Mouse (Mus musculus) heart, embryonic 16.5 days (tissue): ENCODE data around the gene Gfer. TPM values are rescaled to one million over a fixed set of nuclear protein-coding genes. Genes with fewer than 3 reads are reported as not detected.

Source experiments
- polyA plus RNA-seq: library from polyadenylated mRNA; unstranded; fragments of >200 nt; fragmentation: Nextera tagmentation; extraction: Ambion mirVana; gene quantifications from 2 replicates; pipeline ENCODE4 v1.2.1, GENCODE M21; 2015

Gene Gfer
- polyA plus RNA-seq, 1 experiment from 2014 or later, result 29.7 TPM

Other genes with a start within 250 kb of the Gfer start
- 27.7 and 28.8 TPM in 2 replicates for gene E4f1, start 225.8 kb downstream of the Gfer start, polyA plus RNA-seq
- gene Pgp, start 225.8 kb downstream of the Gfer start, polyA plus RNA-seq, result 71.1 and 76.0 TPM in 2 replicates
- gene Bricd5, start 222.3 kb downstream of the Gfer start, polyA plus RNA-seq, result 0.21 and 0.25 TPM in 2 replicates
- 18.7 and 19.5 TPM in 2 replicates for gene Mlst8, start 217.1 kb downstream of the Gfer start, polyA plus RNA-seq
- gene Caskin1, start 207.6 kb downstream of the Gfer start, polyA plus RNA-seq, result 0.24 and 0.52 TPM in 2 replicates
- 77.6 and 80.7 TPM in 2 replicates for gene Traf7, start 168.2 kb downstream of the Gfer start, polyA plus RNA-seq
- gene Rab26, start 161.9 kb downstream of the Gfer start, polyA plus RNA-seq, result 0.87 and 0.92 TPM in 2 replicates
- gene Pkd1, start 146.3 kb downstream of the Gfer start, polyA plus RNA-seq, result 17.6 and 18.4 TPM in 2 replicates
- gene Tsc2, start 63.5 kb downstream of the Gfer start, polyA plus RNA-seq, result 48.1 and 53.3 TPM in 2 replicates
- 11.2 and 12.7 TPM in 2 replicates for gene Nthl1, start 63.5 kb downstream of the Gfer start, polyA plus RNA-seq
- gene Slc9a3r2, start 45.8 kb downstream of the Gfer start, polyA plus RNA-seq, result 50.8 and 63.9 TPM in 2 replicates
- 0.62 TPM in 1 of 2 replicates, not detected in the other for gene Npw, start 37.7 kb downstream of the Gfer start, polyA plus RNA-seq
- 11.9 and 17.0 TPM in 2 replicates for gene Zfp598, start 26.5 kb downstream of the Gfer start, polyA plus RNA-seq
- 0.60 and 0.67 TPM in 2 replicates for gene Syngr3, start 6.2 kb downstream of the Gfer start, polyA plus RNA-seq
- 0.97 and 1.2 TPM in 2 replicates for gene Noxo1, start 78 bp upstream of the Gfer start, polyA plus RNA-seq
- gene Tbl3, start 11.5 kb upstream of the Gfer start, polyA plus RNA-seq, result 44.3 and 47.5 TPM in 2 replicates
- gene Rnf151, start 21.9 kb upstream of the Gfer start, polyA plus RNA-seq, result not detected in 2 replicates
- gene Rps2, start 22.0 kb upstream of the Gfer start, polyA plus RNA-seq, result 843 and 891 TPM in 2 replicates
- gene Ndufb10, start 28.3 kb upstream of the Gfer start, polyA plus RNA-seq, result 570 and 615 TPM in 2 replicates
- 1.7 and 2.4 TPM in 2 replicates for gene Rpl3l, start 31.7 kb upstream of the Gfer start, polyA plus RNA-seq
- 19.0 and 21.2 TPM in 2 replicates for gene Msrb1, start 40.5 kb upstream of the Gfer start, polyA plus RNA-seq
- 0.21 and 0.36 TPM in 2 replicates for gene Hs3st6, start 56.8 kb upstream of the Gfer start, polyA plus RNA-seq
- not detected in 2 replicates for gene Meiob, start 108.1 kb upstream of the Gfer start, polyA plus RNA-seq
- 69.1 and 71.8 TPM in 2 replicates for gene Hagh, start 144.0 kb upstream of the Gfer start, polyA plus RNA-seq
- 50.2 and 59.9 TPM in 2 replicates for gene Fahd1, start 154.2 kb upstream of the Gfer start, polyA plus RNA-seq
- 0.40 and 0.70 TPM in 2 replicates for gene Igfals, start 169.8 kb upstream of the Gfer start, polyA plus RNA-seq
- 37.9 and 38.3 TPM in 2 replicates for gene Nubp2, start 190.2 kb upstream of the Gfer start, polyA plus RNA-seq
- 33.7 and 34.0 TPM in 2 replicates for gene Spsb3, start 190.5 kb upstream of the Gfer start, polyA plus RNA-seq
- 18.2 and 20.4 TPM in 2 replicates for gene Eme2, start 198.9 kb upstream of the Gfer start, polyA plus RNA-seq
- 86.8 and 94.8 TPM in 2 replicates for gene Mrps34, start 199.0 kb upstream of the Gfer start, polyA plus RNA-seq
- 38.2 and 42.1 TPM in 2 replicates for gene Nme3, start 200.3 kb upstream of the Gfer start, polyA plus RNA-seq
- gene Mapk8ip3, start 240.8 kb upstream of the Gfer start, polyA plus RNA-seq, result 30.1 and 33.0 TPM in 2 replicates